Comparison of ENCODE assay signal across 19 mouse cellular contexts in genomic region chr19:36252522-36252921, GRCm38 (mm10).
DNase-seq lines count a peak whose midpoint lies in the region; ATAC-seq lines count a peak whose summit lies in the region.
"Had no signal": no experiment of that assay in that cellular context is flagged by ENCODE, and none has a peak within 500 bp of the region (broad histone marks: within the 10 kb centered on the region; RNA-seq: fewer than 3 reads in every experiment).

No protein-coding gene starts in this region.

- ATAC-seq in hematopoietic stem cell, adult 5-6 weeks (replicated peaks in 1 of 2; ENCODE audit: insufficient read depth in 1 of 2, low FRiP score in 2 of 2, low TSS enrichment in 1 of 2, low read depth in 1 of 2, poor library complexity in 2 of 2, severe bottlenecking in 2 of 2) = peak; percentile 22 to 68; a peak in 1 of 4 replicates
- peak; percentile 57 for ATAC-seq in megakaryocyte progenitor cell, adult 5-6 weeks (replicated peaks; ENCODE audit: poor library complexity)
- ATAC-seq: CD4-positive, CD25-positive, alpha-beta regulatory T cell, adult 4 months; forebrain, embryonic 14.5 days; forebrain, embryonic 16.5 days had no signal

- DNase-seq in heart, adult 11 months = peak; percentile 41
- DNase-seq in heart, adult 9 months (ENCODE audit: low spot score in 2 of 2) = no peak
- no peak for DNase-seq in retina, embryonic 14.5 days (ENCODE audit: low spot score)
- no peak for DNase-seq in MN1 (ENCODE audit: low spot score)
- DNase-seq: adrenal gland, adult 2 months; adrenal gland, postnatal 10 days; adrenal gland, postnatal 25 days; B cell, adult 2 months; cerebellum, adult 11 months; cerebellum, adult 18-20 months; cerebellum, adult 8-10 months; cerebellum, adult 9-11 months; cerebellum, postnatal 14 days; cerebellum, postnatal 36 days had no signal
